Mouse (Mus musculus) MEL (cell line): ENCODE results near the gene Foxn3. TPM values are rescaled to one million over a fixed set of nuclear protein-coding genes. Genes with fewer than 3 reads are reported as not detected.

ENCODE experiments used
- DNase-seq: peaks from one replicate; pipeline ENCODE4 v3.0.0; 2011; ENCODE audit warnings: low read depth, low spot score
- H3K27ac ChIP-seq: 2 replicates; pipeline ENCODE4 v1.5.1; 2012; ENCODE audit warnings: low read depth, mild to moderate bottlenecking, control low read depth, low read length, moderate library complexity; ENCODE audit not compliant: control insufficient read depth
- H3K27me3 ChIP-seq, 2 experiments: fragments of 150-350 bp in 1 of 2; sonication (generic) in 1 of 2; 2 replicates each; pipeline ENCODE4 v1.6.1; 2012; ENCODE audit warnings: low read length in 2 of 2, mild to moderate bottlenecking in 2 of 2, improper control_type of control experiment in 1 of 2, moderate library complexity in 1 of 2; ENCODE audit not compliant: insufficient read depth in 2 of 2, control insufficient read depth in 1 of 2
- H3K36me3 ChIP-seq, 2 experiments: 2 replicates each; pipeline ENCODE4 v1.6.1; 2012 to 2014; ENCODE audit warnings: low read length in 2 of 2, improper control_type of control experiment in 1 of 2, inconsistent platforms in 1 of 2, mild to moderate bottlenecking in 1 of 2; ENCODE audit not compliant: insufficient read depth in 2 of 2, control insufficient read depth in 1 of 2
- H3K4me1 ChIP-seq, 2 experiments: fragments of 150-350 bp in 1 of 2; sonication (generic) in 1 of 2; 2 replicates each; pipeline ENCODE4 v1.6.1; 2012; ENCODE audit warnings: low read length in 2 of 2, improper control_type of control experiment in 1 of 2, mild to moderate bottlenecking in 1 of 2; ENCODE audit not compliant: insufficient read depth in 2 of 2, control insufficient read depth in 1 of 2
- H3K4me3 ChIP-seq, 2 experiments: fragments of 150-350 bp in 1 of 2; sonication (generic) in 1 of 2; 2 replicates each; pipeline ENCODE4 v1.5.1; 2012; ENCODE audit warnings: low read depth in 2 of 2, low read length in 2 of 2, mild to moderate bottlenecking in 2 of 2, moderate library complexity in 2 of 2, control low read depth in 1 of 2, improper control_type of control experiment in 1 of 2; ENCODE audit not compliant: control insufficient read depth in 1 of 2, insufficient read depth in 1 of 2
- H3K79me2 ChIP-seq: 2 replicates; pipeline ENCODE4 v1.6.1; 2012; ENCODE audit warnings: mild to moderate bottlenecking, low read length, moderate library complexity; ENCODE audit not compliant: control insufficient read depth, poor library complexity, insufficient read depth
- H3K9ac ChIP-seq: 2 replicates; pipeline ENCODE4 v1.6.1; 2012; ENCODE audit warnings: low read depth, mild to moderate bottlenecking, control low read depth, low read length, moderate library complexity; ENCODE audit not compliant: control insufficient read depth, poor library complexity, severe bottlenecking
- H3K9me3 ChIP-seq: fragments of 150-350 bp; sonication (generic); replicated peaks from 2 replicates; pipeline ENCODE4 v1.6.1; 2012; ENCODE audit warnings: mild to moderate bottlenecking, low read length, improper control_type of control experiment, moderate library complexity; ENCODE audit not compliant: insufficient read depth
- CHD1 ChIP-seq: IDR thresholded peaks from 2 replicates; pipeline ENCODE4 v1.6.1; 2012; ENCODE audit warnings: low read depth, mild to moderate bottlenecking, inconsistent platforms, low read length, improper control_type of control experiment
- CTCF ChIP-seq, 3 experiments: IDR thresholded peaks in 2 of 3; conservative IDR thresholded peaks in 1 of 3; 2 replicates each; pipeline ENCODE4 v1.5.1; 2011 to 2012; ENCODE audit warnings: low read length in 3 of 3, low read depth in 2 of 3, mild to moderate bottlenecking in 2 of 3, improper control_type of control experiment in 1 of 3, inconsistent platforms in 1 of 3, mixed read lengths in 1 of 3, moderate library complexity in 1 of 3; ENCODE audit not compliant: control insufficient read depth in 1 of 3, insufficient read depth in 1 of 3, poor library complexity in 1 of 3, severe bottlenecking in 1 of 3
- ELF1 ChIP-seq: IDR thresholded peaks from 2 replicates; pipeline ENCODE4 v1.6.1; 2014; ENCODE audit warnings: low read depth, mild to moderate bottlenecking, inconsistent platforms, low read length, improper control_type of control experiment, moderate library complexity
- ETS1 ChIP-seq: IDR thresholded peaks from 2 replicates; pipeline ENCODE4 v1.6.1; 2012; ENCODE audit warnings: low read depth, mild to moderate bottlenecking, inconsistent platforms, low read length, improper control_type of control experiment, moderate library complexity
- GABPA ChIP-seq: IDR thresholded peaks from 2 replicates; pipeline ENCODE4 v1.6.1; 2012; ENCODE audit warnings: low read depth, mild to moderate bottlenecking, inconsistent platforms, low read length, improper control_type of control experiment, moderate library complexity
- KAT2A ChIP-seq: conservative IDR thresholded peaks from 2 replicates; pipeline ENCODE4 v1.6.1; 2012; ENCODE audit warnings: low read depth, low read length, improper control_type of control experiment, inconsistent platforms
- MAX ChIP-seq: IDR thresholded peaks from 2 replicates; pipeline ENCODE4 v1.6.1; 2011; ENCODE audit warnings: low read length, improper control_type of control experiment
- MAZ ChIP-seq: IDR thresholded peaks from 2 replicates; pipeline ENCODE4 v1.6.1; 2012; ENCODE audit warnings: low read depth, mild to moderate bottlenecking, inconsistent platforms, low read length, improper control_type of control experiment
- MYC ChIP-seq: IDR thresholded peaks from 2 replicates; pipeline ENCODE4 v1.6.1; 2011; ENCODE audit warnings: low read depth, mild to moderate bottlenecking, low read length, improper control_type of control experiment, moderate library complexity
- NELFE ChIP-seq: IDR thresholded peaks from 2 replicates; pipeline ENCODE4 v1.6.1; 2011; ENCODE audit warnings: low read depth, low read length, improper control_type of control experiment
- POLR2AphosphoS5 ChIP-seq: IDR thresholded peaks from 2 replicates; pipeline ENCODE4 v1.6.1; 2012; ENCODE audit warnings: low read depth, borderline replicate concordance, mild to moderate bottlenecking, inconsistent platforms, low read length, moderate library complexity, mixed read lengths
- RAD21 ChIP-seq: IDR thresholded peaks from 2 replicates; pipeline ENCODE4 v1.6.1; 2011; ENCODE audit warnings: mild to moderate bottlenecking, low read depth, low read length, improper control_type of control experiment
- USF1 ChIP-seq: IDR thresholded peaks from 2 replicates; pipeline ENCODE4 v1.6.1; 2014; ENCODE audit warnings: low read depth, mild to moderate bottlenecking, inconsistent platforms, low read length, improper control_type of control experiment, moderate library complexity
- ZC3H11A ChIP-seq: IDR thresholded peaks from 2 replicates; pipeline ENCODE4 v1.6.1; 2012; ENCODE audit warnings: low read depth, mild to moderate bottlenecking, inconsistent platforms, low read length, improper control_type of control experiment
- polyA plus RNA-seq, 2 experiments: library from polyadenylated mRNA; stranded (reverse) in 1 of 2; unstranded in 1 of 2; fragments of >175 nt in 1 of 2; fragments of >200 nt in 1 of 2; gene quantifications; 2 replicates each; pipeline versions ENCODE4 v1.2.1 to v1.2.4; 2012; ENCODE audit warnings: low replicate concordance in 2 of 2, low read depth in 1 of 2; ENCODE audit not compliant: insufficient read length in 2 of 2, insufficient read depth in 1 of 2, missing spikeins in 1 of 2
- total RNA-seq: library from RNA; depleted of rRNA; stranded (reverse); fragments of 300-350 nt; gene quantifications from 2 replicates; pipeline ENCODE4 v1.2.3, GENCODE M21; 2012

Foxn3 gene
- total and polyA plus RNA-seq, 3 experiments = 15.5 to 22.8 TPM; not detected in 1

DNA sequence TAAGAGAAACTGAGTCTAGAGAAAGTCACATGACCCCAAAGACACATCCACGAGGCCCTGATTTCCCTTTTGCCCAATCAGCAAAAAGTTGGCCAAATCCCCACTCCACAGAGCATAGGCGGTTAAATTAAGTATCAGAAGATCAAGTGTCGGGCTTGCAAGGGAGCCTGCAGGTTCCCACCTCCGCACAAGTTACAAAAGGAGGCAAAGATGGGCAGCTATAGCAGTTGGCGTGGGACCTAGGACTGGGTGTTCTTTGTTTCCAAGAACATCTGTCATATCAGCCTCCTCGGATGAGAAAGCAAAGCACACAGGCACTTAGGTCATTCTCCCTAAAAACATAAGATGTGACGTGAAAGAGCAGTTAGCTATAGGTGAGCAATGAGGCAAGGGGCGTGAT is 308.9 kb downstream of the Foxn3 start:
- Histone ChIP-seq H3K9ac (no peak overlapping the region), H3K27me3 (no peaks in the 10 kb centered on the region), H3K4me3 (no peak overlapping the region), H3K36me3 (no peaks in the 10 kb centered on the region), H3K9me3 (no peaks in the 10 kb centered on the region), H3K79me2 (no peaks in the 10 kb centered on the region), H3K4me1 (no peaks in the 10 kb centered on the region), H3K27ac (no peak overlapping the region)
- no peak for DNase-seq
- TF ChIP-seq KAT2A = no peak
- no peak for TF ChIP-seq MAX

GRCm38 (mm10) chr12:99253562-99253961 is 309.8 kb downstream of the Foxn3 start:
- Histone ChIP-seq H3K27me3 (no peaks in the 10 kb centered on the region), H3K4me3 (no peak overlapping the region), H3K9me3 (no peaks in the 10 kb centered on the region), H3K4me1 (no peaks in the 10 kb centered on the region), H3K9ac (no peak overlapping the region), H3K27ac (no peak overlapping the region), H3K79me2 (no peaks in the 10 kb centered on the region), H3K36me3 (no peaks in the 10 kb centered on the region)
- no peak for TF ChIP-seq MAX
- TF ChIP-seq NELFE = no peak
- no peak for TF ChIP-seq CHD1
- TF ChIP-seq ELF1 = no peak
- no peak for TF ChIP-seq POLR2AphosphoS5
- no peak for DNase-seq

GRCm38 (mm10) chr12:99248606-99249005 is 314.8 kb downstream of the Foxn3 start:
- H3K9ac ChIP-seq = no peak overlapping the region
- no peaks in the 10 kb centered on the region for H3K79me2 ChIP-seq
- H3K4me3 ChIP-seq = no peak overlapping the region
- H3K27me3 ChIP-seq = no peaks in the 10 kb centered on the region
- H3K27ac ChIP-seq = no peak overlapping the region
- no peak for DNase-seq
- no peaks in the 10 kb centered on the region for H3K36me3 ChIP-seq
- no peaks in the 10 kb centered on the region for H3K9me3 ChIP-seq
- no peak for TF ChIP-seq ZC3H11A
- TF ChIP-seq ETS1 = no peak
- TF ChIP-seq MAX = no peak
- TF ChIP-seq MAZ = no peak
- TF ChIP-seq CTCF (IDR thresholded peaks at IDR 0.05 in 2 of 3, conservative IDR thresholded peaks at IDR 0.05 in 1 of 3; ENCODE audit: control insufficient read depth in 1 of 3, insufficient read depth in 1 of 3, low read depth in 2 of 3, low read length in 3 of 3, poor library complexity in 1 of 3, severe bottlenecking in 1 of 3) = no peak
- no peak for TF ChIP-seq RAD21
- no peak for TF ChIP-seq GABPA
- no peak for TF ChIP-seq MYC
- TF ChIP-seq USF1 = no peak
- no peak for TF ChIP-seq CHD1
- H3K4me1 ChIP-seq = no peaks in the 10 kb centered on the region
